Mouse (Mus musculus) liver, embryonic 14.5 days (tissue): Measurements from ENCODE around the gene Rapgef4.

Source experiments
- CTCF ChIP-seq: IDR thresholded peaks from 2 replicates; pipeline ENCODE4 v1.5.1; 2016; ENCODE audit warnings: antibody characterized with exemption, low read depth, control low read depth
- EP300 ChIP-seq: IDR thresholded peaks from 2 replicates; pipeline ENCODE4 v1.6.1; 2016; ENCODE audit warnings: antibody characterized with exemption, low read depth

GRCm38 (mm10) chr2:72026506-72026905 is 45.5 kb downstream of the Rapgef4 start:
- TF ChIP-seq CTCF (no peak), EP300 (no peak)
